Mouse (Mus musculus) adrenal gland, adult 8-10 months (tissue): Measurements from ENCODE around the gene Gm21732. TPM values are rescaled to one million over a fixed set of nuclear protein-coding genes. Genes with fewer than 3 reads are reported as not detected.
"Not testable (repeated sequence)": the region's sequence is repeated elsewhere in the genome, so short reads cannot be mapped to it uniquely, and the experiment has no call there.

Experiments
- DNase-seq: peaks from one replicate; pipeline ENCODE4 v3.0.0; 2022
- total RNA-seq, 4 experiments: library from RNA; stranded (reverse); gene quantifications; 2 replicates each; pipeline ENCODE4 v1.2.4; 2022

The Gm21732 gene
- not detected for total RNA-seq

GRCm38 (mm10) chrY:38575591-38575990 is at the start of gene Gm21732:
Gene Gm21732 (minus strand): TSS chrY:38575691.
- DNase-seq: not testable (repeated sequence)

Other genes starting within 250 kb of the Gm21732 start
- gene Gm20897, start 73.5 kb downstream of the Gm21732 start, total RNA-seq: not detected